Mouse (Mus musculus): ENCODE data around the gene Ly6g5b. TPM values are rescaled to one million over a fixed set of nuclear protein-coding genes. Genes with fewer than 3 reads are reported as not detected.

The Ly6g5b gene
- polyA plus RNA-seq, 1 experiment = 4.7 TPM

GRCm38 (mm10) chr17:35108097-35108496 lies 7.1 kb downstream of the Ly6g5b start, which contains the start of gene Ly6g5c:
Gene Ly6g5c, plus strand, starts transcription at chr17:35108279.
- 82% methylated on average over 6 of the region's 6 CpGs for WGBS
- Histone ChIP-seq H3K27ac (ENCODE audit: control insufficient read depth, insufficient read depth, low read depth, low read length, poor library complexity) (no peak within 1 kb of the TSS), H3K4me3 (replicated peaks; ENCODE audit: control insufficient read depth, low read depth, low read length) (no peak within 1 kb of the TSS), H3K4me1 (ENCODE audit: control insufficient read depth, insufficient read depth, low read length) (no peaks in the 10 kb centered on the region; the same call in 1 of the 2 replicates)
- TF ChIP-seq POLR2A (IDR thresholded peaks at IDR 0.05; ENCODE audit: borderline replicate concordance, control insufficient read depth, low read depth, low read length) (no peak), CTCF (IDR thresholded peaks at IDR 0.05; ENCODE audit: control insufficient read depth, insufficient read depth, low read length) (no peak)

GRCm38 (mm10) chr17:35106522-35106921 lies 8.7 kb downstream of the Ly6g5b start:
- 77% methylated on average over 3 of the region's 3 CpGs for WGBS
- TF ChIP-seq CTCF (IDR thresholded peaks at IDR 0.05; ENCODE audit: control insufficient read depth, insufficient read depth, low read length) (no peak), POLR2A (IDR thresholded peaks at IDR 0.05; ENCODE audit: borderline replicate concordance, control insufficient read depth, low read depth, low read length) (no peak)
- H3K4me1 ChIP-seq (ENCODE audit: control insufficient read depth, insufficient read depth, low read length) = no peaks in the 10 kb centered on the region; the same call in 1 of the 2 replicates

GRCm38 (mm10) chr17:35105740-35106389 lies 9.4 kb downstream of the Ly6g5b start:
- Histone ChIP-seq H3K4me3 (replicated peaks; ENCODE audit: control insufficient read depth, low read depth, low read length) (no peak overlapping the region), H3K27ac (ENCODE audit: control insufficient read depth, insufficient read depth, low read depth, low read length, poor library complexity) (no peak overlapping the region), H3K4me1 (ENCODE audit: control insufficient read depth, insufficient read depth, low read length) (no peaks in the 10 kb centered on the region; the same call in 1 of the 2 replicates)
- WGBS = 24% methylated on average over 13 of the region's 13 CpGs
- TF ChIP-seq CTCF (IDR thresholded peaks at IDR 0.05; ENCODE audit: control insufficient read depth, insufficient read depth, low read length) = peak; percentile 68
- TF ChIP-seq POLR2A (IDR thresholded peaks at IDR 0.05; ENCODE audit: borderline replicate concordance, control insufficient read depth, low read depth, low read length) = peak; percentile 33; the same call in 1 of the 2 replicates

More at GRCm38 (mm10) chr17:35106522-35106921, 8.7 kb downstream of the Ly6g5b start:
- Histone ChIP-seq H3K4me3 (replicated peaks; ENCODE audit: control insufficient read depth, low read depth, low read length) (no peak overlapping the region), H3K27ac (ENCODE audit: control insufficient read depth, insufficient read depth, low read depth, low read length, poor library complexity) (no peak overlapping the region)

GRCm38 (mm10) chr17:35104754-35105153 lies 10.5 kb downstream of the Ly6g5b start:
- H3K27ac ChIP-seq (ENCODE audit: control insufficient read depth, insufficient read depth, low read depth, low read length, poor library complexity) = peak overlapping the region; percentile 36
- TF ChIP-seq POLR2A (IDR thresholded peaks at IDR 0.05; ENCODE audit: borderline replicate concordance, control insufficient read depth, low read depth, low read length) = no peak
- TF ChIP-seq CTCF (IDR thresholded peaks at IDR 0.05; ENCODE audit: control insufficient read depth, insufficient read depth, low read length) = no peak
- H3K4me3 ChIP-seq (replicated peaks; ENCODE audit: control insufficient read depth, low read depth, low read length) = no peak overlapping the region
- WGBS = 67% methylated on average over 6 of the region's 6 CpGs
- no peaks in the 10 kb centered on the region; the same call in 1 of the 2 replicates for H3K4me1 ChIP-seq (ENCODE audit: control insufficient read depth, insufficient read depth, low read length)

GRCm38 (mm10) chr17:35104079-35104478 lies 11.1 kb downstream of the Ly6g5b start:
- Histone ChIP-seq H3K27ac (ENCODE audit: control insufficient read depth, insufficient read depth, low read depth, low read length, poor library complexity) (peak overlapping the region; percentile 36), H3K4me1 (ENCODE audit: control insufficient read depth, insufficient read depth, low read length) (no peaks in the 10 kb centered on the region; the same call in 1 of the 2 replicates), H3K4me3 (replicated peaks; ENCODE audit: control insufficient read depth, low read depth, low read length) (no peak overlapping the region)
- WGBS = 83% methylated on average over 7 of the region's 7 CpGs
- TF ChIP-seq CTCF (IDR thresholded peaks at IDR 0.05; ENCODE audit: control insufficient read depth, insufficient read depth, low read length) = no peak
- no peak for TF ChIP-seq POLR2A (IDR thresholded peaks at IDR 0.05; ENCODE audit: borderline replicate concordance, control insufficient read depth, low read depth, low read length)

GRCm38 (mm10) chr17:35103221-35103690 lies 12.0 kb downstream of the Ly6g5b start:
- no peak for TF ChIP-seq POLR2A (IDR thresholded peaks at IDR 0.05; ENCODE audit: borderline replicate concordance, control insufficient read depth, low read depth, low read length)
- TF ChIP-seq CTCF (IDR thresholded peaks at IDR 0.05; ENCODE audit: control insufficient read depth, insufficient read depth, low read length) = no peak
- WGBS = 44% methylated on average over 6 of the region's 6 CpGs
- Histone ChIP-seq H3K4me3 (replicated peaks; ENCODE audit: control insufficient read depth, low read depth, low read length) (no peak overlapping the region), H3K27ac (ENCODE audit: control insufficient read depth, insufficient read depth, low read depth, low read length, poor library complexity) (peak overlapping the region; percentile 28; the same call in 1 of the 2 replicates), H3K4me1 (ENCODE audit: control insufficient read depth, insufficient read depth, low read length) (no peaks in the 10 kb centered on the region; the same call in 1 of the 2 replicates)

- no peaks in the 10 kb centered on the region; the same call in 1 of the 2 replicates for H3K4me1 ChIP-seq (ENCODE audit: control insufficient read depth, insufficient read depth, low read length)
Observed at GRCm38 (mm10) chr17:35102299-35102698, 12.9 kb downstream of the Ly6g5b start.

GRCm38 (mm10) chr17:35101161-35101560 lies 14.1 kb downstream of the Ly6g5b start:
- no peak for TF ChIP-seq POLR2A (IDR thresholded peaks at IDR 0.05; ENCODE audit: borderline replicate concordance, control insufficient read depth, low read depth, low read length)
- TF ChIP-seq CTCF (IDR thresholded peaks at IDR 0.05; ENCODE audit: control insufficient read depth, insufficient read depth, low read length) = no peak

More at GRCm38 (mm10) chr17:35102299-35102698, 12.9 kb downstream of the Ly6g5b start:
- no peak overlapping the region for H3K4me3 ChIP-seq (replicated peaks; ENCODE audit: control insufficient read depth, low read depth, low read length)
- H3K27ac ChIP-seq (ENCODE audit: control insufficient read depth, insufficient read depth, low read depth, low read length, poor library complexity) = peak overlapping the region; percentile 37; the same call in 1 of the 2 replicates
- WGBS = 77% methylated on average over 8 of the region's 8 CpGs
- TF ChIP-seq POLR2A (IDR thresholded peaks at IDR 0.05; ENCODE audit: borderline replicate concordance, control insufficient read depth, low read depth, low read length) (no peak), CTCF (IDR thresholded peaks at IDR 0.05; ENCODE audit: control insufficient read depth, insufficient read depth, low read length) (no peak)

More at GRCm38 (mm10) chr17:35101161-35101560, 14.1 kb downstream of the Ly6g5b start:
- 91% methylated on average over 11 of the region's 11 CpGs for WGBS
- Histone ChIP-seq H3K4me3 (replicated peaks; ENCODE audit: control insufficient read depth, low read depth, low read length) (no peak overlapping the region), H3K27ac (ENCODE audit: control insufficient read depth, insufficient read depth, low read depth, low read length, poor library complexity) (no peak overlapping the region), H3K4me1 (ENCODE audit: control insufficient read depth, insufficient read depth, low read length) (no peaks in the 10 kb centered on the region; the same call in 1 of the 2 replicates)
